Mouse (Mus musculus) heart, postnatal 10 days (tissue): Measurements from ENCODE around the gene Trim11. TPM values are rescaled to one million over a fixed set of nuclear protein-coding genes. Genes with fewer than 3 reads are reported as not detected.

Experiments used
- DNase-seq, 2 experiments: peaks; one replicate each; pipeline ENCODE4 v3.0.0; 2021
- intact Hi-C: fragments of 180-260 bp; cut with DNase I; formaldehyde crosslinking; loops from one replicate; pipeline ENCODE4 v1.15.1; 2025
- total RNA-seq, 2 experiments: library from RNA; stranded (reverse); gene quantifications; 2 replicates each; pipeline ENCODE4 v1.2.3; 2021

The Trim11 gene
- total RNA-seq, 2 experiments from 2014 or later: 19.9 to 20.8 TPM

DNA sequence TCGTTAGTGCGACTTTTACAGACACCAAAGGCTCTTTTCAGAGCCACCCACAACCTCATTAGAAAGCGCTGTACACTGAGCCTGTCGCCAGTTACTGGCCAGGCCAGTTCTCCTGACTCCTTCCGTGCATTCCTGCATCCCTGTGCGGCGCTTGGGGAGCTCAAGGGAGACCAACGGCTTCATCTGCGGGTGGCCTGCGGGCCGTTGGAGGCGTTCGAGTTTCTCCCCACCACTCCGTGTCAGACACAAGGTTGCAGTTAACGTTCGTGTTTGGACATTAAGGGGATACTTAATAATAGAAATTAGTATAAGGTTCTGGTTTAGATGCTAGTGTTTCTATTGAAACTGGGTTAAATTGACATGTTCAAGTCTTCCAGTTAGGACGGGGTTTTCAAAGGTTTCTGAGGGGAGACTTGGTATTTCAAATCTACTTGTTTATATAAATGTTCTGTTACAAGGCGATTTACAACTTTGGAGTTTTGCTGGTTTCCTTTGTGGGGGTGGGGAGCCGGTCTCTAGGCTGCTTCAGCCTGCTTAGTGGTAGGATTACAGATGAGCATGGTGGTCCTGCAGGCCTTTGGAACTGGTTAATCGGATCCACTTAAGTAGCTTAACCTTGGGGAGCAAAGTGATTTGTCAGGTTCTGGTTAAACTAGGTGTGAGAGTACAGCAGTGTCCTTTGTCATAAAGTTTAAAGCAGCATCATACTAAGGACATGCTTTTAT is 22.6 kb upstream of the Trim11 start:
- DNase-seq: peak in 1 of 2 experiments; percentile 28
- intact Hi-C loops: no loop called here

DNA sequence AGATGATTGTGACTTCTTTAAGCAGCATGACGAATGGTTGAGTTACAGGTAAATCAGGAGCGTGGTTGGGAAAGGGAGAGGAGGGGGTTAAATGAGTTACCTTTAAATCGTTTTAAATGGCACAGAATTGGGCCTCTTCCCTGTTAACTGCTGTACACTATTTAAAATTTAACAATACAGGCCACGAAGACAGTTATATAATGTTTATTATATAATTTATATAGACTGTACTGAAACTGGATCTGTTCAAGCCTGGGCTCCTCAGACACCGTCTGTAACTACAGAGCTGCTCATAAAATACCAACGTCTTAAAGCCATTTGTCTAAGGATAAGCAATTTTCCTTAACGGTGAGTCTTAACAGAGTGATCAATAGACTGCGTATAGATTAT is 22.0 kb upstream of the Trim11 start:
- intact Hi-C loops: no loop called here
- DNase-seq: no peak

DNA sequence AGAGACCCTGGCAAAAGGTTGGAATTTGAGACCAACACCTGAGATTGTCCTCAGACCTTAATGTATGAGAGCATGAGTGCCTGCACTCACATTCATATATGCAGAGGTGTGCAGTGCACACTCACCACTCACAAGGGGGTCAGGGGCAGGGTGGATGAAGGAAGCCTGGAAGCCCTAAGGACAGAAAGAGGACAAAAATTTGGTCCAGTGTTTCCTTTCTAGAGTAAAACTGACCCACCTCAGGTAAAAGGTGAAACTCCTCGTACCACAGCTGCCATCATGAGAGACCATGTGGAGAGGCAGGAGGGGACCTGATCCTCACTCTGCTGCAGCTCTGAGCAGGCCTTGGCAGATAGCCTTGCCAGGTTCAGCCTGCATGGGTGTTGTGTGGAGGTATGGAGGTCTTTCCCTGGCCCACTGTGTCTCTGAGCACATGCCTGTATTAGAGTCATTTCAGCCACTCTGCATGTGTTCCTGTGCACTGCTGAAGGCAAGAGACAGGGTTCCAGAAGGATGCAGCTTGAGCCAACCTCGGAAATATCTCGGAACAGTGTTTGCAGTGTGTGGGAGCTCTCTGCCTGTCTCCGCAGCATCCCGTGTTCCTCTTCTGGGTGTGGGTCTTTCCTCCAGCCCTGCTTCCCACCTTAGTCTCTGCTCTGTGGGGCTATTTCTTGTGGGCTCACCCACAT is 20.5 kb upstream of the Trim11 start:
- intact Hi-C loops: no loop called here

DNA sequence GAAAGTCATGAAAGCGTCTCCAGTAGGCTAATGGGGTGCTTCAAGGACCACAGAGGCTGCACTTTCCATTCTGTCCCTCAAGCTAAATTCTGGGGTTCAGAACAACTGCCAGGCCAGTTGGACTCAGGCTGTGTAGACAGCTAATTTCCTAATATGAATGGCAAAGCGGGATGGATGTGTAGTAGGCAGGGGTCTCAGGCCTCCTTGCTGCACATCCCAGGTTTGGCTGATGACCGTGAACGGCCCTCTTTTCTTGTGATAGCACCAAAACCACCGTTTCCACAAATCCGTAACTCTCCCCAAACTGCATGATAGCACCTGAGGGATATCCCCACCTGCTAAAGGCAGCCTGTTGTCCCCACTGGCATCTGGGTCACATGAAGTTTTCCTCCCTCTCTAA is 19.4 kb upstream of the Trim11 start:
- intact Hi-C loops: no loop called here

More for the DNA sequence above, 20.5 kb upstream of the Trim11 start:
- DNase-seq: no peak

DNA sequence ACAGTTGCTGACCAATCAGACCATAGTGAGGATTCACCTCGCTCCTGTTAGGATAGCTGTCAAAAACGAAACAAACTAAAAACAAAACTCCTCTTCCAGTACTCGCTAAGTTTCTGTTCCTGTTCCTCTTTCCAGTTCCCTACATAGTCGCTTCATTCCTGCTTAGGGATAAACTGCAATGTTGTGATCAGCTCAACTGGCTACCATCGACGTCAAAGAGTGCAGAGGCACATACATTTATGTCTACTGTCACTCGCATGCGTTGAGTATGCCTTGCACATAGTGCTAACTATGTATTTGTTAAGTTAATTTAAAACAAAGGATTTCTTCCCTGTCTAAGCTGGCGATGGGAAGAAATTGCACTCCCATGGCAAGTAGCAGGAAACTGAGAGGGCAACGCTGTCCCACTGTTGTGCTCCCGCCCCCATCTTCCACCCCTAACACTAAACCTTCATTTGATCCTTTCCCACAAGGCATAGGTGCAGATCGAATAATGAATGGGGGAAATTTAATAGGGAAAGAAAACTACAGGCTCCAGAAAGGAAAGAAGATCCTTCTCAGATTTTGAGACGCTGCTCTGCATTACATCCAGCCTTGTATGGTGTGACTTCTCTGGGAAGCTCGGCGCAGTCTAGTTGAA is 18.6 kb upstream of the Trim11 start:
- intact Hi-C loops: no loop called here
- no peak for DNase-seq

More for the DNA sequence above, 19.4 kb upstream of the Trim11 start:
- DNase-seq: no peak

DNA sequence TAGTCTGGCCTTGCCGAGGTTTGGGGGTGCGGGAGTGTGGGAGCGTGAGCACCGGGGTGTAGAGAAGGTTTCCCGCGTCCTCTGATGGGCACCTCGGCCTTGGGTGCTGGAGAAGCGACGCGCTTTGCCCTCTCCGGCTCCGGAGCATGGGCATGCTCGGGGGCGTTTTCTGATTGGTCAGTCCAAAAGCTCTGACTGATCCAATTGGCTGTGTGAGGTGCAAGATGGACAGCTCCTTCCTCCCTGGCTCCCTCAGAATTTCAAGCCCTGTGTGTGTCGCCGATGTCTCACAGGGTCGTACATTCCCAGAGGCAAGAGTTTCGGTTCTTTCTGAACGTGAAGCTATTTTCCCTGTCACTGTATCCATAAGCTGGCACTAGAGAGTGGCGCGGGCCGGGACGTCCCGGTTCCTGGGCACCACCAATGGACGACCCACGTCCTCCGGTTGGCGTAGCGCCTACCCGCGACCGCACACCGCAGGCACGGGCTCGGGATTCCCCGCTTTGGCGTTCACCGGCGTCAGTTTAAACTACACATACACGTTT is 17.9 kb upstream of the Trim11 start:
- intact Hi-C loops: loop anchor here (10.0 kb wide), 1 partner anchor 225 kb away; the partner anchor contains the start of gene Gjc2
- peak; percentile 85 to 86 for DNase-seq

DNA sequence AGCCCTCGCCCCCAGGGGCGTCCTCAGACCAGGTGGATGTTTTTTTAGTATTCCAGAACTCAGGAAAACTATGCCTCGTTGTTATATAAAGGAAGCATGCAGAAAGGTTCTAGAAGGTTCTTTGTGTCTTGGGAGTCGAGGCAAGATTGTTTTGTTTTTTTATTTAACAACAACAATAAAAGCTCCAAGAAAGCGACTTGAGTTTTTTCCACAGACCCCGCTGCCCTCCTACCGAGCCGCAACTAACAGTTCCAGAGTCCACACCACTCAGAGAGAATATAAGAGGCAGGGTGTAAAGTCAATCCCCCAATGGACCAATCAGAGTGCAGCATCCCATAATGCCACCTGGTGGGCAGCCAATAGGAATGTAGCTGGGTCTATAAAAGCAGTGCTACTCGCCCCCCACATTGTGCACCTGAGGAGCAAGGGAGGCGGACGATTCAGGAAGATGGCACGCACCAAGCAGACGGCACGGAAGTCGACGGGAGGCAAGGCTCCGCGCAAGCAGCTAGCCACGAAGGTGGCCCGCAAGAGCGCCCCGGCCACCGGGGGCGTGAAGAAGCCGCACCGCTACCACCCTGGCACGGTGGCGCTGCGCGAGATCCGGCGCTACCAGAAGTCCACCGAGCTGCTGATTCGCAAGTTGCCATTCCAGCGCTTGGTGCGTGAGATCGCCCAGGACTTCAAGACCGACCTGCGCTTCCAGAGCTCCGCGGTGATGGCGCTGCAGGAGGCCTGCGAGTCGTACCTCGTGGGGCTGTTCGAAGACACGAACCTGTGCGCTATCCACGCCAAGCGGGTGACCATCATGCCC is 16.3 kb upstream of the Trim11 start:
- intact Hi-C loops: loop anchor here (10.0 kb wide), 1 partner anchor 223 kb away; the partner anchor contains the start of gene Gjc2

DNA sequence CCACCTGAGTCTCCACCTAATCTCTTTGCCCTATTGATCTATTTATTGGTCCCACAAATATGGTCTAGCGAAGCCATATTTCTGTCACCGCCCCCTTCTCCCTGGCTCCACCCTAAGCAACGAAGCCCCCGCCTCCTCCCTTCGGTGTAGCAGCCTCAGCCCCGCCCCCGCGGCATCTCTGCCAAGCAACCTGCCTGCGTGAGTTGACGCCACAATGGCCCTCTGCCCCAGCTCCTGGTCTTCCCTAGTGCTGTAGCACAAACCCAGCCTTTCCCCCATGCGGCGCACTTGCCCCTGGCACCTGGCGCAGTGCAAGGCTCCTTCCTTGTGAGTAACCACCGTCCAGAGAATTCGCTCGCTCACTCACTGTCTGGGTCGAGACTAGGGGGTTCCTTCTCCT is 14.3 kb upstream of the Trim11 start:
- intact Hi-C loops: loop anchor here (10.0 kb wide), 1 partner anchor 221 kb away; the partner anchor contains the start of gene Gjc2
- no peak for DNase-seq

More for the DNA sequence above, 16.3 kb upstream of the Trim11 start:
- DNase-seq: no peak

DNA sequence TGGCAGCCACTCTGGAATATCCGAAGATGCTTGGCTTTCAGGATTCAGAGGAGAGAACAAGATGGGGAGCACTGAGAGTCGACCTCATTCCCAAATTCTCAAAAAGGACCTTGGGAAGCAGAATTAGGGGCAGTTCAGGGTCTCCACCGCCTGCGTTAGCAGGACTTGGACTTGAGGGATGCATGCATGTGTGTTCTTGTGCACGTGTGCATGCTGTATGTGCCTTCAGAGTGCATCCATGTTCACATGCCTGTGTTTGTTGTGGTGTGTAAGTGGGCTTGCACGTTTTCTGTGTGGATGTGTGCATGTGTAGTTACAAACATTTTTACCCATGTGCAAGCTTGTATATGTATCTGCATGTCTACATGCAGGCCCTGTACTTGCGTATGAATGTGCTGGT is 13.7 kb upstream of the Trim11 start:
- intact Hi-C loops: loop anchor here (10.0 kb wide), 1 partner anchor 221 kb away; the partner anchor contains the start of gene Gjc2

DNA sequence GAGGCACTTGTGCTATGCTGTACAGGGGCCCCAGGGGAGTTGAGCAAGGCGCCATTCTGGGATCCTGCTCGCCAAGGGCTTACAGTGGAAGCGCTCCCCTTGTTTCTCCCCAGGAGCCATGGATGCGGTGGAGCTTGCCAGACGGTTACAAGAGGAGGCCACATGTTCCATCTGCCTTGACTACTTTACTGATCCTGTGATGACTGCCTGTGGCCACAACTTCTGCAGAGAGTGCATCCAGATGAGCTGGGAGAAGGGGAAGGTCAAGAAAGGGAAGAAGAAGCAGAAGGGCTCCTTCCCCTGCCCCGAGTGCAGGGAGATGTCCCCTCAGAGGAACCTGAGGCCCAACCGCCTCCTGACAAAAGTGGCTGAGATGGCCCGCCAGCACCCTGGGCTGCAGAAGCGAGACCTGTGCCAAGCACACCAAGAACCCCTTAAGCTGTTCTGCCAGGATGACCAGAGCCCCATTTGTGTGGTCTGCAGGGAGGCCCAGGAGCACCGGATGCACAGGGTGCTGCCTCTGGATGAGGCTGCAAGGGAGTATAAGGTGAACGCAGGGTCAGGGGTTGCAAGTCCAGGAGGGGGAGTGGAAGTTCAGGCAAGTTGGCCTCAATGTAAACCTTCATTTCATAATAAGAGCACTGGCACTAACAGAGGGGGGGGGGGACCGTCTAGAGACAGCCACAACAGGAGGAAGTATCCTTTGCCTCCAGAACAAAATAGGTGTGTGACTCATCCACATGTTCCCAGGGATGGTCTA is 12.7 kb upstream of the Trim11 start:
- intact Hi-C loops: loop anchor here (10.0 kb wide), 1 partner anchor 220 kb away; the partner anchor contains the start of gene Gjc2

More for the DNA sequence above, 13.7 kb upstream of the Trim11 start:
- no peak for DNase-seq

DNA sequence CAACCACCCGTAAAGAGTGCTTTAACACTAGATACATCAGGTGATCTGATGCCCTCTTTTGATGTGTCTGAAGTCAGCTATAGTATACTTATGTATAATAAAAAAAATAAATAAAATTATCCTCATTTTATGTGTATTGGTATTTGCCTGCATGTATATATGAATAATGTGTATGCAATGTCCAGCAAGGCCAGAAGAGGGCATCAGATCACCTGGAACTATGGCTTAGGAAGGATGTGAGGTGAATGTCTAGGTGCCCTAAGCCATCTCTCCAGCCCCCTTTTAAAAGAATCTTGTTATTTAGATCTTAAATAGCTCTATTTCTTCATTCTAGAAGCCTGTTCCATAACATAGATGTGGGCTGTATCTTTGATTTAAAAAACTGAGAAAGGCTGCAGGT is 10.5 kb upstream of the Trim11 start:
- intact Hi-C loops: loop anchor here (10.0 kb wide), 1 partner anchor 217 kb away; the partner anchor contains the start of gene Gjc2

More for the DNA sequence above, 12.7 kb upstream of the Trim11 start:
- no peak for DNase-seq

DNA sequence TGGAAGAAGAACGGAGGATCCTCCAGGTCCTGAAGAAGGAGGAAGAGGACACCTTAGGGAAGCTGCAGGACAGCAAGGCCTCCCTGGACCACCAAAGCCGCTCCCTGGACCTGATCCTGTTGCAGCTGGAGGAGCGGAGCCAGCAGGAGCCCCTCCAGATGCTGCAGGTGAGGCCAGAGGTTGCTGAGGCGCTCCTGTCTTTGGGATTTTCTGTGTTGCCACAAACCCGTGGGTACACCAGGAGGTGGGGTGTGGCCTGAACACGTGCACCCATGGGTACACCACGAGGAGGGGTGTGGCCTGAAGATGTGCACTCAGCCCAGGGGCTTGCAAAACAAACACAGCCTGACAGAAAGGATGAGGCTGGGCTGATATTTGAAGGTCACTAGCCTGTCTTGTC is 9.3 kb upstream of the Trim11 start:
- no peak for DNase-seq
- intact Hi-C loops: loop anchor here (10.0 kb wide), 1 partner anchor 216 kb away; the partner anchor contains the start of gene Gjc2

More for the DNA sequence above, 10.5 kb upstream of the Trim11 start:
- peak in 1 of 2 experiments; percentile 63 for DNase-seq

DNA sequence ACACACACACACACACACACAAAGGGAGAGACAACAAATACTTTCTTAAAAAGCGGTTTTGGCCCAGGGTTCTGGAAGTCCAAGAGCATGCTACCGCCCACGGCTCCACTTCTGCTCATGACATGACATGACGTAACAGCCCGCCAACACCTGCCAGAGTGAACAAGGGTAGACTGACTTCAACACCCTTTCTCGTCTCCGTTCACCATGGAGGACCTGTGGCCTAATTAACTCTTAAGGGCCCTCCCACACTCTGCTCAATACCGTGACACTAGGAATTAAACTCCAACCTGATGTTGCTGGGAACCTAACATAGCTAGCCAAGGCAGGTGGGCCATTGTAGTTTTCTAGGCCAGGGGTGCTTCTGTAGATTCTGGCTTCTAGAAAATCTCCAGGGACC is 8.9 kb upstream of the Trim11 start:
- no peak for DNase-seq
- intact Hi-C loops: loop anchor here (10.0 kb wide), 1 partner anchor 216 kb away; the partner anchor contains the start of gene Gjc2

DNA sequence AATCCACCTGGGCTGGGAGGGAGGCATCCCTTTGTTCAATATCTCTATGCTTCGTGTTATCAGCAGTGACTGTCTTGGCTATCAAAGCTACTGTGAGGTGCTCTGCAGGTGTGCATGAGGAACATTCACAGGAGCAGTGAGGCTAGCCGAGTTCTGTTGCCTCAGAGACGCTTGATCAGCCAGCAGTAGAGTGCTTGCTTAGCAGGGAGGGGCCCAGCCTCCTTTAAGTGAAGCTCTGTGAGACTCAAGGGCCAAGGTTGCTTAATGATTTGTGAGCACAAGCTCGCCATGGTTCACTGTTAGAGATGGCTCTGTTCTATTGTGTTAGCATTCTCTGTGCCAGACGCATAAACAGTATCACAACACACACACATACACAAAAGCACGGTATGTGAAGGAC is 8.2 kb upstream of the Trim11 start:
- intact Hi-C loops: loop anchor here (10.0 kb wide), 1 partner anchor 215 kb away; the partner anchor contains the start of gene Gjc2

DNA sequence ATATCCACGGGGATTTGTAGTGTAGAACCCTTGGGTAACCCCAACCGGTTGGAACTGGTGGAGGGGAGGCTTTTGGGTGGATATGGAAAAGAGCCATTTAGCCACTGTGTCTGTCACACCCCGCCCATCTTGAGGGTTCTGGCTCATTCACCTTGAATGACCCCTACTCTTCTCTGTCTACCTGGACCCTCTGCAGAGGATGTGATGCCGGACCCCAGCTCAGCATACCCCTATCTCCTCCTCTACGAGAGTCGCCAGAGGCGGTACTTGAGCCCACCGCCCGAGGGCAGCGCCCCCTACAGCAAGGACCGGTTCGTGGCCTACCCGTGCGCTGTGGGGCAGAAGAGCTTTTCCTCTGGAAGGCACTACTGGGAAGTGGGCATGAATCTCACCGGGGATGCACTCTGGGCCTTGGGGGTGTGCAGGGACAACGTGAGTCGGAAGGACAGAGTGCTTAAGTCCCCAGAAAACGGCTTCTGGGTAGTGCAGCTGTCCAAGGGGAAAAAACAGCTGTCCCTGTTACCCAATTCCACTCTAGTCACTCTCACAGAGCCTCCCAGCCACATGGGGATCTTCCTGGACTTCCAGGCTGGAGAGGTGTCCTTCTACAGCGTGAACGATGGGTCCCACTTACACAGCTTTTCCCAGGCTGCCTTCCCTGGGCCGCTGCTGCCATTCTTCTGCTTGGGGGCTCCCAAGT is 6.9 kb upstream of the Trim11 start:
- intact Hi-C loops: no loop called here
- no peak for DNase-seq

More for the DNA sequence above, 8.2 kb upstream of the Trim11 start:
- DNase-seq: no peak

DNA sequence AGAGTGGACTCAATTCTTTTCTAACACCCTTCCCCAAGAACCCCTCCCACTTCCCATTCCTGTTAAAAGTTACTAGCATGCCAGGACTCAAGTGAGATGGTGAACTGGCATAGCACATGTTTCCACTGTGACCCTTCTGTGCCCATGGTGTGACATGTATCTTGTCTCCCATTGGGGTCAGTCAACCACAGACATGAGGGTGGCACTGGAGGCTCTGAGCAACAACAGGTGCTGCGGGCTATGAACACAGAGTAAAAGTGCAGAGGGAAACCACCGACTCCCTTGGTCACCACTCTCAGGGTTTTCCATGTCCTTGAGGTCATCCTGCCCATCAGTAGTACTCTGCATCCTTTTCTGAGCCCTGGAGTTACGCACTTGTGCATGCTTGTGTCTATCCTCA is 6.1 kb upstream of the Trim11 start:
- intact Hi-C loops: no loop called here
- DNase-seq: no peak

DNA sequence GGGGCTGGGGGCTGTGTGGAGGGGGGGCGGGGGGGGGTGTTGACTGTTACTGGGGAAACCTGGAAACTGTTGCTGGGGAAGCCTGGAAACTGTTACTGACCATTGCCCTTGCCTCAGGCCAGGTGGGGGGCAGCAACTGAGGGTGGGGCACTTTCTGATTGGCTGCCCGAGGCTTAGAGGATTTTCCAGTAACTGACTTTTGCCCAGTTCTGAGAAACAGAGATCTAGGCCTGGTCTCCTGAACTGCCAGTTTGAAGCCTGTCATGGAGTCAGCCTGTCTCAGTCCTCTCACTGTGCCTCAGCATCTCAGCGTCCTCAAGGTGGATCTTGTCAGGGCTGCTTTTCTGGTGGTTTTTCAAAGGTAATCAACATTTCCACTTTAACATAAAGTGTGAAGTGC is 3.5 kb upstream of the Trim11 start:
- DNase-seq: no peak
- intact Hi-C loops: no loop called here

DNA sequence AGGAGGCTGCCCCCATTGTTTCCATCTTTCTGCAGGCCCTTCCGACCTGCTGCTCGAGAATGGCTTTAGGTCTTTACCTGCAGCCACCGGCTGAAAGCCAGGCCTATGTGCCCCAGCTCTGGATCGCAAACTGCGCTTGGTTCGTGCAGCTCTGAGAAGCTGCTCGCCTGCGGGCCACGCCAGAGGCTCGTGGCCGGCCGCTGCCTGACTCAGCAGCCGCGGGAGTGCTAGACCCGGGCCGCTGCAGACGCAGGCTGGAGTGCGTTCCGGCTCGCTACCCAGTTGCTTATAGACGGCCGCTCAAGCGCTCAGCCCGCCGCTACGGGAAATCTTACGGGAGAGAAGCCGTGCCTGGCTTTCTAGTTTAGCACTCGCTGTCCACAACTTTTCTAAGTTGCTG is 743 bp upstream of the Trim11 start:
- intact Hi-C loops: no loop called here
- DNase-seq: no peak
